Mouse (Mus musculus) hindlimb bud, embryonic 11.5 days (tissue): ENCODE measurements around the gene Grhpr.
A peak's percentile ranks its signal among the peaks of the same experiment; 100 is the strongest.
"Not testable (repeated sequence)": the region's sequence is repeated elsewhere in the genome, so short reads cannot be mapped to it uniquely, and the experiment has no call there.

Source experiments
- DNase-seq: peaks from one replicate; pipeline ENCODE4 v3.0.0-alpha.2; 2012; ENCODE audit warnings: low read depth, low spot score; ENCODE audit errors: extremely low spot score

Gene Grhpr

GRCm38 (mm10) chr4:45013031-45013431, 31.8 kb downstream of the Grhpr start:
- no peak for DNase-seq

GRCm38 (mm10) chr4:45013537-45013936, 32.3 kb downstream of the Grhpr start:
- DNase-seq = no peak

GRCm38 (mm10) chr4:45015615-45016014, 34.4 kb downstream of the Grhpr start:
- no peak for DNase-seq

- peak; percentile 89 for DNase-seq
These were observed 37.3 kb downstream of the Grhpr start, which contains the start of gene Polr1e for GRCm38 (mm10) chr4:45018452-45018980. Gene Polr1e (plus strand): TSS chr4:45018583.

GRCm38 (mm10) chr4:45019009-45019408, 37.8 kb downstream of the Grhpr start:
- no peak for DNase-seq

GRCm38 (mm10) chr4:45026459-45026858, 45.3 kb downstream of the Grhpr start:
- DNase-seq = no peak

- DNase-seq = no peak
These were observed 51.4 kb downstream of the Grhpr start for GRCm38 (mm10) chr4:45032586-45032985.

GRCm38 (mm10) chr4:45034693-45035628, 53.8 kb downstream of the Grhpr start:
- DNase-seq = no peak

GRCm38 (mm10) chr4:45036048-45036447, 54.9 kb downstream of the Grhpr start:
- DNase-seq = no peak

GRCm38 (mm10) chr4:45036571-45036970, 55.4 kb downstream of the Grhpr start:
- no peak for DNase-seq

GRCm38 (mm10) chr4:45037455-45038410, 56.5 kb downstream of the Grhpr start:
- DNase-seq = no peak

GRCm38 (mm10) chr4:45038879-45039278, 57.7 kb downstream of the Grhpr start:
- DNase-seq = not testable (repeated sequence)

GRCm38 (mm10) chr4:45039546-45039945, 58.4 kb downstream of the Grhpr start:
- not testable (repeated sequence) for DNase-seq
